Mouse (Mus musculus) stomach, embryonic 16.5 days (tissue): ENCODE data around the gene Trabd. TPM values are rescaled to one million over a fixed set of nuclear protein-coding genes. Genes with fewer than 3 reads are reported as not detected.

Experiments
- ATAC-seq: fragments of 200-750 bp; cut with Nextera tagmentation; 2 replicates; pipeline ENCODE4 v1.8.0; 2017; ENCODE audit warnings: moderate number of reproducible peaks, moderate TSS enrichment; ENCODE audit not compliant: insufficient read depth, low FRiP score
- H3K27ac ChIP-seq: fragments of 300-500 bp; sonication (generic); 2 replicates; pipeline ENCODE4 v1.5.1; 2014; ENCODE audit warnings: low read length
- H3K27me3 ChIP-seq: fragments of 300-500 bp; sonication (generic); 2 replicates; pipeline ENCODE4 v1.6.1; 2014; ENCODE audit warnings: low read length, control low read depth, mixed read lengths; ENCODE audit not compliant: control insufficient read depth, insufficient read depth
- H3K36me3 ChIP-seq: fragments of 300-500 bp; sonication (generic); 2 replicates; pipeline ENCODE4 v1.6.1; 2014; ENCODE audit warnings: low read length; ENCODE audit not compliant: control insufficient read depth, insufficient read depth
- H3K4me1 ChIP-seq: fragments of 300-500 bp; sonication (generic); 2 replicates; pipeline ENCODE4 v1.6.1; 2014; ENCODE audit warnings: low read length, control low read depth, mixed read lengths; ENCODE audit not compliant: control insufficient read depth, insufficient read depth
- H3K4me2 ChIP-seq: fragments of 300-500 bp; sonication (generic); 2 replicates; pipeline ENCODE4 v1.6.1; 2014; ENCODE audit warnings: low read depth, low read length, mixed read lengths
- H3K4me3 ChIP-seq: fragments of 300-500 bp; sonication (generic); replicated peaks from 2 replicates; pipeline ENCODE4 v1.5.1; 2014; ENCODE audit warnings: mild to moderate bottlenecking, low read length
- H3K9ac ChIP-seq: fragments of 300-500 bp; sonication (generic); 2 replicates; pipeline ENCODE4 v1.6.1; 2014; ENCODE audit warnings: low read length
- H3K9me3 ChIP-seq: fragments of 300-500 bp; sonication (generic); replicated peaks from 2 replicates; pipeline ENCODE4 v1.6.1; 2016; ENCODE audit warnings: low read length, control low read depth; ENCODE audit not compliant: control insufficient read depth
- WGBS: fragments of 180-500 bp; shearing (Covaris S2); extraction: QIAGEN DNeasy Blood & Tissue Kit; methylation state at CpG from one replicate; pipeline ENCODE4 v1.1.7; 2014; 5-methylcytosine and 5-hydroxymethylcytosine counted together
- polyA plus RNA-seq: library from polyadenylated mRNA; unstranded; fragments of >200 nt; fragmentation: Nextera tagmentation; extraction: Ambion mirVana; gene quantifications from 2 replicates; pipeline ENCODE4 v1.2.1, GENCODE M21; 2015

Trabd gene
- polyA plus RNA-seq, 1 experiment from 2014 or later: 59.9 TPM

DNA sequence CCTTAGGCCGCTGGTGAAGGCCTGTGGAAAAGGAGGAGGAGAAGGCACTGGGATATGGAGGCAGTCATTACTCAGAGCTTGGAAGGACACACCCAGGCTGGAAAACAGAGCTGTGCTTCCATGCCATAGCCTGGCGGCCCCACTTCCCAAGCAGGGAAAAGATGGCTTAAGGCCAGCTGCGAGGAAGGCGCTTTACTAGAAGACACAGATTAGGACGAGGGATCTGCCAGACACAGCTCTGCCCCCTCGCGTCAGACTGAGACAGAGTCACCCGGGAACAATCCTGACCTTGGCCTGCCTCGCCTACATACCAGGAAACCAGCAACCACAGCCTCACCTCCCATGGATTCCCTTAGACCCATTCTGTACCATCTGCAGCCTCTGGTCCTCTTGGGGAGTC, 35.2 kb downstream of the Trabd start:
- Histone ChIP-seq H3K4me3 (no peak overlapping the region), H3K4me1 (no peaks in the 10 kb centered on the region), H3K4me2 (no peak overlapping the region), H3K9ac (no peak overlapping the region), H3K27ac (no peak overlapping the region), H3K9me3 (no peaks in the 10 kb centered on the region), H3K27me3 (no peaks in the 10 kb centered on the region), H3K36me3 (peaks cover 8% of the 10 kb centered on the region; the same call in 1 of the 2 replicates)
- 75% methylated on average over 9 of the region's 9 CpGs for WGBS
- no peak for ATAC-seq

DNA sequence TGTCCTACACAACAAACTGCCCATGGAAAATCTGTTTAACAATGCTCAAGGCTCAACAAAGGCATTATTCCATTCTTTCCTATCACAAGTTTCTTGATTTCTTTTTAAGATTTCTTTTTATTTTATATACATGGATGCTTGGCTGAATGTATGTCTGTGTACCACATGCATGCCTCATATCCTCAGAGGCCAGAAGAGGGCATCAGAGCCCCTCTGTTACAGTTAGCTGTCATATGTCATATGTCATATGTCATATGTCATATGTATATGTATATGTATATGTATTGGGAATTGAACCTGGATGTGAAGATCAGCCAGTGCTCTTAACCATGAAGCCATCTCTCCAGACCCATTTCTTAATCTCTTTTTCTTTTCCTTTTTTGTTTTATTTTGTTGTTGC, 43.1 kb downstream of the Trabd start:
- Histone ChIP-seq H3K4me3 (no peak overlapping the region), H3K9ac (no peak overlapping the region), H3K4me1 (peaks cover 20% of the 10 kb centered on the region), H3K27me3 (no peaks in the 10 kb centered on the region), H3K4me2 (no peak overlapping the region), H3K9me3 (no peaks in the 10 kb centered on the region), H3K27ac (no peak overlapping the region), H3K36me3 (peaks cover 23% of the 10 kb centered on the region; the same call in 1 of the 2 replicates)
- no peak for ATAC-seq

DNA sequence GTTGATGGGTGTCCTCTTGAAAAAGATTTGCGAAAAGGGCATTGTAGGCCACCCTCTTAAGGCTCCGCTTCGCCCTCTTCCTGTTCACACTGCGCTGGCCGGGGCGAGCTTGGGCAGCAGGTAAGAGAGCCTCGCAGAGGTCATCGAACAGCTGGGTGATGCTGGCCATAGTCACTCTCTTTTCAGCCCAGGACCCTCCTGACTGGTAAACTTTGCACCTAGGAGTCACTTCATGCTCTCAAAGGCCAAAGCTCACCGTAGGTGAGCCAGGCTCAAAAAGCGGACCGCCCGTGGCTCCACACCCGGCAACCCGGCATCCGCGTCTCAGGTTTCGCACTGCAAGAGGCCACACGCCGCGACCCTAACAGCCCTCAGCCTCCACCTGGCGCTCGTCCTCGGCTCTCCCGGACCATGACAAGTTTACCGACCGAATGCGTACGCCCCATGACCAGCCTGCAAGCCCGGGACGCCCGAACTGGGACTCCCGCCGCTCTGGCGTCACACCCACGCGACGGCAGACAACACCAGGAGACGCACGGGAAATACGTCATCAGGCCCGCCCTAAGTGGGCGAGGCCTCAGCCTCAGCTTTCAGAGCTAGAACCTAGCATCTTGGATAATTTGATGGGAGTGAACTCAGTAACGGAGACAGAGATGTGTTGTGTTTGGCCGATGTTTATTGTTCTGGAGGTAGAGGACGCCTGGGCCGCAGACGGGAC, 47.9 kb downstream of the Trabd start, which contains the start of gene Tubgcp6:
Gene Tubgcp6 (minus strand): TSS at position 464 of the 718 bp plus-strand sequence.
- under 1% methylated on average over 47 of the region's 47 CpGs for WGBS
- Histone ChIP-seq H3K9ac (peak within 1 kb of the TSS; percentile 90), H3K4me3 (peak within 1 kb of the TSS; percentile 90), H3K9me3 (no peaks in the 10 kb centered on the region), H3K27me3 (no peaks in the 10 kb centered on the region), H3K27ac (peak within 1 kb of the TSS; percentile 69), H3K4me1 (peaks cover 35% of the 10 kb centered on the region), H3K36me3 (0 out of 2 replicates have a peak, but pooled peaks cover 7% of the 10 kb centered on the region), H3K4me2 (peak within 1 kb of the TSS; percentile 90)
- peak; percentile 81 for ATAC-seq

DNA sequence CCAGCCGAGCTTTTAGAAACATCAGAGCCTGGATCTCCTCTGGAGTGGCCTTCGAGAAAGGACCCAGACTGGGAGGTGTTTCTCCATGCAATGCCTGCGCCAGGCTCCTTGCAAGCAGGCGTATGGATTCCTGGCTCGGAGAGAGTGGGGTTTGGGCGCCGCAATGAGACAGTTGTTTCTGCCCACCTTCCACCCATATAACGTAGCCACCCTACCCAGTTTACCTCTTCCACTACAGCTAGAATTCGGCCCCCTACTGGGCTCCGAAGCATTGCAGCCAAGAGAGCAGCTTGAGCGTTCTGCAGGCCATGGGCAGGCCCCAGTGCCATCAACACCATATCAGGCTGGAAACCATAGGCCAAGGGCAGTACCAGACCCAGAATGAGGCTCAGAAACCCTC, 48.7 kb downstream of the Trabd start:
- H3K4me2 ChIP-seq: peak overlapping the region; percentile 90
- peak overlapping the region; percentile 69 for H3K27ac ChIP-seq
- H3K4me3 ChIP-seq: peak overlapping the region; percentile 90
- H3K9ac ChIP-seq: peak overlapping the region; percentile 90
- peaks cover 39% of the 10 kb centered on the region for H3K4me1 ChIP-seq
- no peak for ATAC-seq
- H3K36me3 ChIP-seq: 0 out of 2 replicates have a peak, but pooled peaks cover 7% of the 10 kb centered on the region
- 28% methylated on average over 11 of the region's 11 CpGs for WGBS
- H3K27me3 ChIP-seq: no peaks in the 10 kb centered on the region
- no peaks in the 10 kb centered on the region for H3K9me3 ChIP-seq

DNA sequence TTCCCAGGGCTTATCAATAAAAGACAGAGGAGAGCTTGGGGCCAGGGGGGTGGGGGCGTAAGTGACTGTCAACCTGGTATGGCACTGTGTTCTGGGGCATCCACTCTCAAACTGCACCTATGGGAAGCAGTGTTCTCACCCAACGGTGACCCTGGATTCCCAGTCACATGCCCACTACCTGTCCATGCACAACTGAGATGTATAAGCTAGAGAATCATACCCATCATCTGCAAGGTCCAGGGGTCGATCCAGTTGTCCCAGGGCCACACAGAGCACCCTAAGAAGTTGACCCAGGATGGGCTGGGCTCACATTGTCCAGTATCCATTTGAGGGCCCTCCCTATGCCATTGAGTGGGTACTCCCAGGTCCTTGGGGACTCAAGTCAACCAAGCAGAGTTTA, 49.4 kb downstream of the Trabd start:
- ATAC-seq: no peak
- H3K36me3 ChIP-seq: 0 out of 2 replicates have a peak, but pooled peaks cover 7% of the 10 kb centered on the region
- no peak overlapping the region for H3K4me3 ChIP-seq
- no peak overlapping the region for H3K27ac ChIP-seq
- 87% methylated on average over 3 of the region's 3 CpGs for WGBS
- H3K4me2 ChIP-seq: no peak overlapping the region
- H3K9ac ChIP-seq: no peak overlapping the region; the same call in 1 of the 2 replicates
- peaks cover 44% of the 10 kb centered on the region for H3K4me1 ChIP-seq
- no peaks in the 10 kb centered on the region for H3K9me3 ChIP-seq
- no peaks in the 10 kb centered on the region for H3K27me3 ChIP-seq

DNA sequence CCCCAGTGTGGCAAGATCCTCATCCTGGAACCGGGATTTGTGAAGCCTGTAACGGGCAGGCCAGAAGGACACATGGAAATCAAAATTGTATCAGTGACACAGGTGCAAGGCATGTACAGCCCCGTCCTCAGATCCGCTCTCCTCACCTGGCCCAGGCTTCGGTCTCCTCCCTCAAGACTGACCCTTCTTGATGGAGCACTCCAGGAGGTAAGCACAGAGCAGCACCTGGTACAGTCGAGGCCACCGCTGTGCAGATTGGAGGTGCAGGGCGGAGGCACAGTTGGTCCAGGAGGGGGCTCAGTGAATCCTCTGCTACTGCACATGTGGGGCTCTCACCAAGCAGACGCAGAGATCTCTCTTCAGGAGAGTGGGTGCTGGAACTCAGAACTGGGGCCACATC, 50.4 kb downstream of the Trabd start:
- WGBS: 93% methylated on average over 9 of the region's 9 CpGs
- Histone ChIP-seq H3K27me3 (no peaks in the 10 kb centered on the region), H3K9me3 (no peaks in the 10 kb centered on the region), H3K36me3 (no peaks in the 10 kb centered on the region), H3K9ac (no peak overlapping the region), H3K4me2 (no peak overlapping the region), H3K4me1 (peaks cover 41% of the 10 kb centered on the region), H3K27ac (no peak overlapping the region), H3K4me3 (no peak overlapping the region)
- no peak for ATAC-seq

DNA sequence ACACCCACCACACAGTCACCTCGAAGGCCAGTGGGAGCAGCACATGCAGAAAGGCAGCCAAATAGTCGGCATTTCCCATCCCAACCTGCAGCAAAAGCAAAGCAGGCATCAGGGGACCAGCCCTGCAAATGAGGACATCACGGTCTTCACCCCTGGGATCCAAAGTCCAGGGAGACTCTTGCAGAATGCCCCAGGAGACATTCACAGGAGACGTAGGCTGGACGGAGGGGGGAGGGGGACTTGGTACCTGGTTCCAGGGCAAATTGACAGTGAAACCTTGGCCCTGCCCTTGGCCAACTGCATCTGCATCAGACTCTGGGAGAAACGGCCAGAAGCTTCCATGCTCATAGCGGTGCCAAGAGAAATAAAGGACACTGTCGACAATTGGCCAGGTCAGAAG, 51.7 kb downstream of the Trabd start:
- peaks cover 33% of the 10 kb centered on the region for H3K4me1 ChIP-seq
- H3K27me3 ChIP-seq: no peaks in the 10 kb centered on the region
- no peak overlapping the region for H3K9ac ChIP-seq
- no peak overlapping the region for H3K4me3 ChIP-seq
- no peaks in the 10 kb centered on the region for H3K9me3 ChIP-seq
- no peak overlapping the region for H3K27ac ChIP-seq
- no peak overlapping the region for H3K4me2 ChIP-seq
- WGBS: 88% methylated on average over 8 of the region's 8 CpGs
- no peak for ATAC-seq
- no peaks in the 10 kb centered on the region for H3K36me3 ChIP-seq

DNA sequence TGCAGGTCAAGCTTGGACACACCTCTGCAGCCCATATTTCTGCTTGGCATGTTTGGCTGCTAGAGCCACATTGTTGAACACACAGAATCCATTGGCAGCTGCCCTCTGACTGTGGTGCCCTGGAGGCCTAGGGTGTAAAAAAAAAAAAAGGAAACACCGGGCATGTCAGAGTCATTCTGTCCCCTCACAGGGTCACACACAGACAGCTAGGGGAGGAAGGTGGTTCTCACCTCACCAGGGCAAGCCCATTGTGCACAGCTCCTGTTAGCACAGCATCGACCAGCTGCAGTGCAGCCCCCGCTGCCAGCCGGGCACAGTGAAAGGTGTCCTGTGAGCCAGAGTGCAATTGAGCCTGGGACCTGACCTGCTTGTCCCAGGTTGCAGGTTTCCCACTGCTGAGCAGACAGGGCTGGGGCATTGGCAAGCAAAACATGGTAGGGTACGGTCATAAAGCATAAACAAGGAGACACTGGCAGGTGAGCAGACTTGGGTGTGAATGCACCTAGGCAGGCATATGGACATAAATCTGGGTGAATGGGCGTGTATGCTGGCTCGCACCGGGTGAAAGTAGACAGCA, 52.5 kb downstream of the Trabd start:
- no peak overlapping the region for H3K27ac ChIP-seq
- peaks cover 25% of the 10 kb centered on the region for H3K4me1 ChIP-seq
- H3K36me3 ChIP-seq: no peaks in the 10 kb centered on the region
- no peak for ATAC-seq
- peak overlapping the region; percentile 87 for H3K9ac ChIP-seq
- H3K4me2 ChIP-seq: peak overlapping the region; percentile 95
- WGBS: 72% methylated on average over 8 of the region's 8 CpGs
- peak overlapping the region; percentile 76 for H3K4me3 ChIP-seq
- H3K27me3 ChIP-seq: no peaks in the 10 kb centered on the region
- H3K9me3 ChIP-seq: no peaks in the 10 kb centered on the region
